Mouse (Mus musculus): ENCODE data around the gene Spag16.

Gene Spag16

DNA sequence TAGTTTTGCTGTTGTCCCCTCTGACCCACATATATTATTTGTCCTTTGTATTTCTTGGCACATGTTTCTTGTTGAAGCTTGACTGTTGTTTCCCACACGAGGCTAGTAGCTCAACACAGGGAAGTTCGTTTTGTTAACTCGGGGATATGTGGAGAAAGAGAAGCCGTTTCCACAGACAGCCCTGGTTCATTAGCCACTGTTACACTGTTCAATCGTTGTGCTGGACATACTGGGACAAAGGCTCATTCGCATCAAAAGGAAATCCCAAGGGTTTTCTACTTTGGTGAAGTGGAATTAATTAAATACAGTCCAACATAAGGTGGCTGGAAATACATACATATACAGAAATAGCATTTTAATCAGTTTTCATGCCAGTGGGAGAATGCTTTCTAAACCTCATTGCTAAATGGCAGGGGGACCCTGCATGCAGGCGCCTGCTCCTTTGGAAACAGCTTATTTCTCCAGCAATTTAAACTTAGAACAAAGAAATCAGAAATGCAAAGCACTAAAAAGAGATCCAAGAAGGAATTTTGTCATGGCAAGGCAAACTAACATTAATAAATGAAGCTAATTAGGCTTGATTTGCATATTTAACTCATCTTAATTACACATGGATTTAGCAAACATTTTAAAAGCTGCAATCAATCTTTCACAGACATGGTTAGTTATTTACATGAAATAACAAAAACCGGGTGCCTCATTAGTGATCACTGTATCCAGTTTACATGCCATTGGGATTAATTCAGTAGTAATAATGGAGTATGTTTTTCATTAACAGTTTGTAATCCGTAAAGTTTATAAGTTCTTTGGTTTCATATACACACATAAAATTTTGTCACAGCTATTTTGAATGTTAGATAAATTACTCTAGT, 615.7 kb downstream of the Spag16 start:
- in situ Hi-C loops (cut with MboI, MseI), result no loop called here

DNA sequence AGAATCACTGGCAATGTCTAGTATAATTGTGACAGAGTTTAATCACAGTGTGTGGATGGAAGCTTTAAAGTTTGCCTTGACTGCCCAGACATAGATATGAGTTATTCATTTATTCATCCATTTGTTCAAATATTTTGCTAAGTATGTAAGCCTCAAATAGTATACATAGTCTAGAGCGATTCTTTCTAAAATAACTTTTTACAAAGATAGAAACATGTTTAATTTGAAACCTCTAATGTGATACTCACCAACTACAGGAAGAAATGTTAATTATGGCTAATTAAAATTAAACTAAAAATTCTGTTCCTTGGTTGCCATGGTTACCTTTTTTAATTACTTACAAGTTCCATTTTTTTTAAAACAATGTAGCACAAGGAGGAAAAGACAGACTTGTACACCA, 653.1 kb downstream of the Spag16 start:
- in situ Hi-C loops (cut with MboI, MseI), result no loop called here

DNA sequence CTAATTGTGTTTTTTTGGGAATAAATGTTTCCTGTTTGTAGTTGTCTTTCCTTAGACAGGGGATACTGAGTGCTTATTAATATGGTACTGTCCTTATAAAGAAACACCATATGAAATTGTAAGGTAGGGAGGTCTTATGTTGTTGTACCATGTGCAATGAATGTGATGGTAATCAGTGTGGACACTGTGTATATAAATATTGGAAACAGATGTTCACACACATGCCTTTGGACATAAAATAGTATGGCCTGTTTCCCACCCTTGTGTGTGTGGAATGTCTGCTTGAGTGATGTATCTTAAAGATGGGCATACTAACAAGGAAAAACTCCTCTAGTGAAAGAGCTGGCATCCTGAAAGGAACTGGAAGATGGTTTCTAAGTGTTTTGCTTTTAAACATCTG, 692.1 kb downstream of the Spag16 start:
- in situ Hi-C loops (cut with MboI, MseI), result no loop called here

DNA sequence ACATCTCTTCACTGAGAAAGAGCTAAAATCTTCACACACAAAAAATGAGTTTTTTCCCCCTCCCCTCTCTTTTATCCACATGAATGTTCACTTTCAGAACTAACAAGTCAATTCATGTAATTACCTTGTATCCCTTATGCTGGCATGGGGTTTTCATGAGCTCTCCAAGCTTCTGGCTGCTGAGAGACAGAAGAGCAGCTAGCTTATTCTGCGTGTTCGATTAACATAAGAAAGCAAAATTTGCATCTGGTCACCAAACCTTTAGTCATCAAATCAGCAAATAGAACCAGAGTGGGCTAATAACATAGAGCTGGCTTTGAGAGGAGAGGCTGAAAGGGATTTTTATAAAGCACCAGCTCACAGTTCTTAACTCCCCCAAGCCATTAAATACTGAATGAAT, 700.4 kb downstream of the Spag16 start:
- in situ Hi-C loops (cut with MboI, MseI), result no loop called here

DNA sequence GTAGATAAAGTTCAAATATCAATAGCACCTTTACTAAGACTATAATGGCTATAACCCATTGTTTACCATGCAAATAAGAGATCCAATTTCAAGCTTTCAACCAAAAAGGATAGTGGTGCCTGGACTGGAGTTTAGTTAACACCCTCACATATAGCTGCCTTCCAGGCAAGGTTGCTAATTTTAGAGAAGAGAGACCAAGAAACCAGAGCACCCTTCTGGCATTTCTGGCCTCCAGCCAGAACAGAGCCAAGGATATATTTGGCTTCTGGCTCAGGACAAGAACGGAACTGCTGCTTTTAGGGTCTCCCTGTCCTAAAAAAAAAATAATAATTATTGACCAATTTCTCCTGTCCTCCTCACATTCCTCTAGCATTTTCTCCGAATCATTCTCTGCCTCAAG, 703.0 kb downstream of the Spag16 start:
- in situ Hi-C loops (cut with MboI, MseI), result no loop called here

DNA sequence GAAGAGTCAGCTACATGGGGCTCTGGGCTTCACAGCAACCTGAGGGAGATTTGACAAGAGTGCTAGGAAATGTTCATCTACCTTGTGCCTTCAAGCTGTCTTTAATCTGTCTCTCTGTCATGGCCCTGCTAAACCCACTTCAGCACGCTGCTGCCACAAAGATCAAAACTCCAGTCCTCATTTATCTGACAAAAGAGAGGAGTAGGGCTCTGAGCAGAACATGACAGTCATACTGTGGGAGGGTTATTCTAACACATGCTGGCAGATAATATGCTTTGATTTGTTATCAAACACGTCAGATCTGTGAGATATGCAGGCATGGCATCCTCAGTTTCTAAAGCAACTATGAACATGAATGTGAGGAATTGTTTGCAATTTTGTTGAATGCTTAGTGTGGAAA, 725.1 kb downstream of the Spag16 start:
- in situ Hi-C loops (cut with MboI, MseI), result no loop called here

DNA sequence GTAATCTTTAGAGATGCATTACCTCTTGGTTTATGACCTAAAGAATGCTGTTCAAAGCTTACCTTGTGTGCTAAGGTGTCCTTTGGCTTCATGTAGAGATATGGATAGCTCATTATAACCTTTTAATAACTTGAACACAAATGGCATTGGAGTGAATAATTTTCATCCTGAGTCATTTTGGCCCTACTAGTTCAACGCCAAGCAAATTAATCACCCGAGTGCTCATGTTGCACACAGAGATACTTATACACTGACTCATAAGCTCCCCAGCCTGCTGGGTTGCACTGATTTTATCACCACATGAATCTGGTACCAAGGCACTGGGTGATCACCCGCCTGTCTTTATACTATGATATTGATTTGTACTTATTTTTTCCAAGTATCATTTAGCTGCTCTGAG, 795.0 kb downstream of the Spag16 start:
- in situ Hi-C loops (cut with MboI, MseI), result no loop called here

DNA sequence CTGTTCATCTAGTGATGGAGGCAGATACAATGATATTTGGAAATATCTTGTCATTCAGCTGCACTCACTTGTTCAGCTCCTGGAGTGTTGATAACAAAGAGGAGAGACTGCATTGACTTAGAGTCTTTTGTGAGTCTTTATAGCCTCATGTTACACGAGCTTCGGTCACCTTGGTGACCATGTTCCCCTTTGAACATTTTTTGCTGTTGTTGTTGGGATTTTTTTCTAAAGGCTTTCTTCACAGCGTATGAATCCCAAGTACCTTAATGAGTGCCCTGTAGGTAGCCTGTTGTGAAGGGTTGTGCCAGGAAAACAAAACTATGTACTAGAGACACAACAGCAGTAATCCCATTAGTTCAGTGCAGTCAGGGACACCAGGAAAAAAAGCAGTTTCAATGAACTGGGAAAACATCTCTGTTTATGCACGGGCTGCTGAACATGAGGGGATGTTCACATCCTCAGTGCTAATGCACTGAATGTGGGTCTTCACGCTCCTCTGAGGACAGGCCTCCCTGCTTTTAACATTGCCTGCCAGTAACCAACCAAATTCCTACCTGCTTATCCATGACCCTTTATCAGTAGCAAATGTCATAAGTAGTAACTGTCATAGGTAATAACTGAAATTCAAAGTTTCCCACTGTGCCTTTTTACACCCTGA, 798.2 kb downstream of the Spag16 start:
- in situ Hi-C loops (cut with MboI, MseI), result no loop called here

DNA sequence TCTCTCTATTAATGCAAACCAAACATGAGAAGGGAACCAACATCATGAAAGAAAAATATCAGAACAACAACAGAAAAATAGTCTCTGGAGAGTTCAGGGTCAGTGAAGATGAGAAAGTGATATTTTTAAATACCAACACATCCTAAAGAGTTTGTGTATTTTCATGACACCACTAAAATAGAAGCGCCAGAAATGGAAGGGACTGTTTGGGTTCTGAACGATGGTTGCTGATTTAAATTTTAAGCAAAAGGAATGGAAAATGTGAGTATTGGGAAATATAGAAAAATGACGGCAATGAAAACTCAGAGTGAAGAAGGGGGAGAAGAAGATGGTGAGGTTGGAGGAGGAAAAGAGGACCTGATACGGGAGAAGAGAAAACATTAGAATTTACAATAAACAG, 825.9 kb downstream of the Spag16 start:
- in situ Hi-C loops (cut with MboI, MseI), result no loop called here

DNA sequence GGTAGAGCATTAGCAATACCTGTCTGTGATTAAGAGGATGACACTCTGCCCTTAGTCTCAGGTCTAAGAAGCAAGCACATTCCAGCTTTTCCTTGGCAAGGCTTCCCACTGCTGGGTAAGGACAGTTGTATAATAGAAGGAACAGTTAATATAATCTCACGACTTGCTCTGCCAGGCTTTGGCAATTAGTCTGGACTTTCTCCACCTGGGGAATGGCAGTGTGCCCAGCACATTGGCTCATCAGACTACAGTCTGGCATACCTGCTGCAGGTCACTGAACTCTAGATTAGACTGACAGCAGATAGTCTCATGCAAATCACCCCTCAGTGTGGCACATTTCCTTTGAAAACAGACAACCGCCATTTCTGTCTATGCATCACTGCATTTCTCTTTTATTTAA, 865.8 kb downstream of the Spag16 start:
- in situ Hi-C loops (cut with MboI, MseI), result no loop called here

DNA sequence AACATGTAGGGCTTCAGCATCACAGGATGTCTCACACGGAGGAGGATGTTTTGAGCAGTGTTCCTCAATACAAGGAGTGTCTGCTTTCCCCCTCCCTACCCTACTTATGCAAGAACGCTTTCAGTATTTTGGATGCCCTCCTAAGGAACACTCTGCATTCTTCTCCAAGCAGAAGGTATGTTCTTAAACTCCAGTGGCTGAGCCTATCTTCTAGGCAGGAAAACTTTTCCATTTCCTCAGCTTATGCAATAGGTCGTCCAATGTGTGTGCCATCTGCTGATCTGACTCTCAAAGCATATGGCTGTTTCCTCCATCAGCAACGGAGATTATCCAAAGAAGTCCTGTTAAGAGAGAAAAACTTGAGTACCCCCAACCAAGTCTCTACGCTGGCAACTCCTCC, 873.5 kb downstream of the Spag16 start:
- in situ Hi-C loops (cut with MboI, MseI), result no loop called here

DNA sequence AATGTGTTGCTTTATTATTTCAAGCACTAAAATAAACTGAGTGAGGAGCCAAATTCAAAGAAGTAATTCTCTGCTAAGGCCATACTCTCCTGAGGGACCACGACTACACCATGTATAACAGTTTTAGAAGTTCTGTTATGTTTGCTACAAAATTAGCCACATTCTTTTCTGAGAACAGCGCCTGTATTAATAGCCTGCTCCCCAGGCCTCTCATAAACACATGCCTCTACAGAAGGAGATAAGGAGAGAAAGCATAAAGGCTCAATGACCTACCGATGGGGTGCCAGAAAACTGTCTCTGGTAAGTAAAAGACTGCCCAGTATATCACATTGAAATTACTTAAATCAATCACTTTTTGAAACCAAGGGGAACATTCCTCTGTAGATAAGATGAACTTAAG, 877.2 kb downstream of the Spag16 start:
- in situ Hi-C loops (cut with MboI, MseI), result no loop called here

DNA sequence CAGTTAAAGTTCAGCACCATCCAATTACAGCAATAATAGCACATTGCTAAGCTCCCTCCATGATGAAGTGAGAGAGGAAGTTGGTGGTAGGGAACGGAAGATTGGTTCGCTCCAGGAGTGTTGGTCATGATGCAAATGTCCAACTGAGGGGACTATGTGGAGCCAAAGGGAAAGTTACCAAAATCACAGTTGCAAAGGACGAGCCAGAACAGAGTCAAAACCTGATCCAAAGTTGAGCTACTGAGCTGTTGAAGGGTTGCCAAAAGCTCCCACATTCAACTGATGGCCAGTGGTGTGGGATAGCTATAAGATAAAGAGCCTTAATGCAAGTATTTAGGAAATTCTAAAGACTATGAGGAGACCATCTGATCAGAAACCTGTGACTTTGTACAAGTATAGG, 879.1 kb downstream of the Spag16 start:
- in situ Hi-C loops (cut with MboI, MseI), result no loop called here

DNA sequence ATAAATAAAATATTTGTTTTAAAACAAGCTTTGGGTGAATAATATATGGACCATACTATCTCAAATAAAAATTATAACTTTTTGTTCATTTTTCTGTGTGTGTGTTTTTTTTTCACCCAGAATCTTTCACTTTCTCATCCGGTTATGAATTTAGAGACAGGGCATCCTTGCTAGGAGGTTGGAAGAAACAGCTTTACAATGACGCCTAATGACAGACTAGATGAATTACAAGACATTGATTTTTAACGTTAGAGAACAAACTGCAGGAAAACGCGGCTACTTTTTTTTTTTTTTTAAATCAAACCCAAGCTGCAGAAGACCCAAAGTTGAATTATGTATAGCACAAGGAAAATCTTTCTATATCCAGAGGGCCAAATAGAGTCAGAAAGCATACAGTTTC, 898.3 kb downstream of the Spag16 start:
- in situ Hi-C loops (cut with MboI, MseI), result no loop called here

DNA sequence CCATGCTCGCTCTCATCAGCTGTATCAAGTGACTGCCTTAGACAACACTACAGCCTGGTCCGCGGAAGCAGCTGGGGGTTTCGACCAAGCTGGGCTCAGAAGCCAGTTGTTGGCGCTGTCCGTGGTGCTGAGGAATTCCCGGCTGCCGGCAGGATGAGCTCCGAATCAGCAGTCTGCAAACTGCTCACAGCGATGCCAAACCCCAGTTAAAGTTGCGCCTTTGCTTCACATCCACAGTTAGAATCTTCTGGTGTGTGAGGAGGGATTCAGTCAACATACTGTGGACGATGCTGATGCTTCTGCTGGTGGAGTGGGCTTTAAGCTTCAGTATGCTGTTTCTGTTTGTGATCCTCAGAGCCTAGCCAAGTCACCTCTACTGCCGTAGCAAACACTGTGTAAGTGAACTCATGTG, 898.9 kb downstream of the Spag16 start, which contains the start of gene Vwc2l:
Gene Vwc2l (plus strand): TSS at position 61 of the 412 bp plus-strand sequence.
- in situ Hi-C loops (cut with MboI, MseI), result no loop called here

All from T-helper 1 cell (primary cell).